Mouse (Mus musculus): ENCODE results near the gene Klhl29.
"Not testable (repeated sequence)": the region's sequence is repeated elsewhere in the genome, so short reads cannot be mapped to it uniquely, and the experiment has no call there.

Gene Klhl29

GRCm38 (mm10) chr12:5358497-5358896 is 17.0 kb downstream of the Klhl29 start:
- DNase-seq (ENCODE audit: low spot score in 2 of 2) = no peak

- no peak for DNase-seq (ENCODE audit: low spot score in 2 of 2)
These were observed 22.1 kb downstream of the Klhl29 start for GRCm38 (mm10) chr12:5353416-5353815.

- DNase-seq (ENCODE audit: low spot score in 2 of 2) = no peak
These were observed 22.7 kb downstream of the Klhl29 start for GRCm38 (mm10) chr12:5352771-5353170.

- no peak for DNase-seq (ENCODE audit: low spot score in 2 of 2)
These were observed 24.8 kb downstream of the Klhl29 start for GRCm38 (mm10) chr12:5350491-5351285.

- no peak for DNase-seq (ENCODE audit: low spot score in 2 of 2)
These were observed 30.4 kb downstream of the Klhl29 start for GRCm38 (mm10) chr12:5345088-5345487.

- not testable (repeated sequence) for DNase-seq (ENCODE audit: low spot score in 2 of 2)
These were observed 31.0 kb downstream of the Klhl29 start for GRCm38 (mm10) chr12:5344457-5344856.

- no peak for DNase-seq (ENCODE audit: low spot score in 2 of 2)
These were observed 35.3 kb downstream of the Klhl29 start for GRCm38 (mm10) chr12:5340151-5340603.

- DNase-seq (ENCODE audit: low spot score in 2 of 2) = no peak
These were observed 38.4 kb downstream of the Klhl29 start for GRCm38 (mm10) chr12:5336927-5337712.

GRCm38 (mm10) chr12:5336331-5336730 is 39.2 kb downstream of the Klhl29 start:
- DNase-seq (ENCODE audit: low spot score in 2 of 2) = no peak

GRCm38 (mm10) chr12:5334956-5335355 is 40.5 kb downstream of the Klhl29 start:
- no peak for DNase-seq (ENCODE audit: low spot score in 2 of 2)

GRCm38 (mm10) chr12:5334175-5334574 is 41.3 kb downstream of the Klhl29 start:
- DNase-seq (ENCODE audit: low spot score in 2 of 2) = no peak

- no peak for DNase-seq (ENCODE audit: low spot score in 2 of 2)
These were observed 43.5 kb downstream of the Klhl29 start for GRCm38 (mm10) chr12:5331810-5332484.

- no peak for DNase-seq (ENCODE audit: low spot score in 2 of 2)
These were observed 44.9 kb downstream of the Klhl29 start for GRCm38 (mm10) chr12:5330496-5331070.

GRCm38 (mm10) chr12:5322444-5323087 is 52.9 kb downstream of the Klhl29 start:
- no peak for DNase-seq (ENCODE audit: low spot score in 2 of 2)

- no peak for DNase-seq (ENCODE audit: low spot score in 2 of 2)
These were observed 54.5 kb downstream of the Klhl29 start for GRCm38 (mm10) chr12:5321017-5321416.

GRCm38 (mm10) chr12:5319359-5319973 is 56.0 kb downstream of the Klhl29 start:
- no peak for DNase-seq (ENCODE audit: low spot score in 2 of 2)

- DNase-seq (ENCODE audit: low spot score in 2 of 2) = no peak
These were observed 59.4 kb downstream of the Klhl29 start for GRCm38 (mm10) chr12:5316029-5316567.

- DNase-seq (ENCODE audit: low spot score in 2 of 2) = no peak
These were observed 67.6 kb downstream of the Klhl29 start for GRCm38 (mm10) chr12:5307923-5308322.

- no peak for DNase-seq (ENCODE audit: low spot score in 2 of 2)
These were observed 70.0 kb downstream of the Klhl29 start for GRCm38 (mm10) chr12:5305466-5305865.

- no peak for DNase-seq (ENCODE audit: low spot score in 2 of 2)
These were observed 71.6 kb downstream of the Klhl29 start for GRCm38 (mm10) chr12:5303912-5304311.

GRCm38 (mm10) chr12:5303100-5303499 is 72.4 kb downstream of the Klhl29 start:
- no peak for DNase-seq (ENCODE audit: low spot score in 2 of 2)
